Comparison of ENCODE assay signal across 19 mouse cellular contexts in the genomic region with DNA sequence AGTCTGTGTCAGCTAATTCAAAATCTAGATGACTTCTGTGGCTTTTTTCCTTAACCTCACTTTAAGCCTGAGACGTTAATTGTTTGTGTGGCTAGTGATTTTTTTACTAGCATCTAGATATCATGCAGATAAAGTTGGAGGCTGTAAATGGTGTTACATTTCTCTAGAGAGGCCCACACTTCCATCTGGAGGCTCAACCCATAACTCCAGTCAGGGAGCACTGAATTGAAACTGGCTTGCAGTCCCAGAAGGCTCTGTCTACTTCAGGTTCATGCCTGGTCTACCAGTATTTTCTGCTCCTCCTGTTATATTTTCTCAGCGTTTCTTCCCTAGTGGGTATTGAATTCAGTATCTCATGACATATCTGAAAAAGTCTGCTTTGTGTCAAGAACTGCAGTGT.
A peak's percentile ranks its signal among the peaks of the same experiment; 100 is the strongest.
DNase-seq lines count a peak whose midpoint lies in the region; ATAC-seq lines count a peak whose summit lies in the region.
"Had no signal": no experiment of that assay in that cellular context is flagged by ENCODE, and none has a peak within 500 bp of the region (broad histone marks: within the 10 kb centered on the region; RNA-seq: fewer than 3 reads in every experiment).

No protein-coding gene starts in this region.

- WGBS in hindbrain, embryonic 16.5 days = 71% methylated on average over 2 of the region's 2 CpGs
- WGBS in hindbrain, embryonic 11.5 days = 91% methylated on average over 2 of the region's 2 CpGs

- no peak overlapping the region for H3K4me2 ChIP-seq in hindbrain, embryonic 16.5 days (ENCODE audit: low read length)
- no peak overlapping the region for H3K4me2 ChIP-seq in hindbrain, embryonic 11.5 days (replicated peaks; ENCODE audit: low read depth, low read length)
- H3K4me2 ChIP-seq: embryonic facial prominence, embryonic 12.5 days; forebrain, embryonic 12.5 days; forebrain, embryonic 15.5 days had no signal

- no peak overlapping the region for H3K9ac ChIP-seq in hindbrain, embryonic 16.5 days (ENCODE audit: low read depth, low read length)
- H3K9ac ChIP-seq in hindbrain, embryonic 11.5 days (ENCODE audit: low read depth, low read length) = no peak overlapping the region
- H3K9ac ChIP-seq: embryonic facial prominence, embryonic 12.5 days; forebrain, embryonic 12.5 days; forebrain, embryonic 15.5 days; forebrain, postnatal 0 days had no signal

- no peaks in the 10 kb centered on the region for H3K4me1 ChIP-seq in hindbrain, embryonic 16.5 days (ENCODE audit: control insufficient read depth, insufficient read depth, low read depth, low read length)
- no peaks in the 10 kb centered on the region for H3K4me1 ChIP-seq in hindbrain, embryonic 11.5 days (replicated peaks; ENCODE audit: control insufficient read depth, insufficient read depth, low read length)
- H3K4me1 ChIP-seq: embryonic facial prominence, embryonic 10.5 days; embryonic facial prominence, embryonic 12.5 days; forebrain, embryonic 12.5 days; forebrain, embryonic 15.5 days had no signal

- peak; percentile 71 for ATAC-seq in frontal cortex, adult (ENCODE audit: low TSS enrichment)
- ATAC-seq in hindbrain, embryonic 16.5 days = 0 out of 2 replicates have a peak, but pooled peaks have one; percentile 11
- no peak for ATAC-seq in hindbrain, embryonic 11.5 days (ENCODE audit: low FRiP score)
- ATAC-seq: forebrain, embryonic 15.5 days; forebrain, postnatal 0 days had no signal

- no peaks in the 10 kb centered on the region for H3K27me3 ChIP-seq in hindbrain, embryonic 16.5 days (replicated peaks; ENCODE audit: control insufficient read depth, insufficient read depth, low read length)
- H3K27me3 ChIP-seq in hindbrain, embryonic 11.5 days (ENCODE audit: control insufficient read depth, insufficient read depth, low read length) = no peaks in the 10 kb centered on the region
- H3K27me3 ChIP-seq: forebrain, embryonic 12.5 days; forebrain, embryonic 15.5 days had no signal

- H3K9me3 ChIP-seq in hindbrain, embryonic 16.5 days (ENCODE audit: control insufficient read depth, low read length) = no peaks in the 10 kb centered on the region
- no peaks in the 10 kb centered on the region for H3K9me3 ChIP-seq in hindbrain, embryonic 11.5 days (ENCODE audit: control insufficient read depth, low read length)
- H3K9me3 ChIP-seq: embryonic facial prominence, embryonic 10.5 days; embryonic facial prominence, embryonic 12.5 days; forebrain, embryonic 12.5 days; forebrain, embryonic 15.5 days had no signal

- H3K27ac ChIP-seq in hindbrain, embryonic 16.5 days (ENCODE audit: low read depth, low read length) = no peak overlapping the region
- H3K27ac ChIP-seq in hindbrain, embryonic 11.5 days (ENCODE audit: low read depth, low read length) = no peak overlapping the region
- H3K27ac ChIP-seq: embryonic facial prominence, embryonic 10.5 days; embryonic facial prominence, embryonic 12.5 days; forebrain, embryonic 12.5 days; forebrain, embryonic 15.5 days had no signal

- no peak overlapping the region for H3K4me3 ChIP-seq in hindbrain, embryonic 16.5 days (ENCODE audit: low read length)
- no peak overlapping the region for H3K4me3 ChIP-seq in hindbrain, embryonic 11.5 days (ENCODE audit: low read depth, low read length)
- H3K4me3 ChIP-seq: embryonic facial prominence, embryonic 10.5 days; embryonic facial prominence, embryonic 12.5 days; forebrain, embryonic 12.5 days; forebrain, embryonic 15.5 days had no signal

- DNase-seq in frontal cortex, postnatal 14 days (ENCODE audit: low spot score in 2 of 2) = no peak
- DNase-seq in hindbrain, embryonic 11.5 days (ENCODE audit: low spot score) = no peak
- peak; percentile 61 for DNase-seq in brain, adult 2 months (ENCODE audit: low read depth, low spot score)
- DNase-seq in layer of hippocampus, postnatal 14 days (ENCODE audit: low spot score in 2 of 2) = no peak
- DNase-seq: adrenal gland, adult 2 months; adrenal gland, postnatal 10 days; adrenal gland, postnatal 25 days; cerebellum, adult 11-12 months; cerebellum, adult 2 months; cerebellum, adult 9-10 months; cerebellum, postnatal 10 days; cerebellum, postnatal 25 days; forebrain, postnatal 0 days had no signal

- no peaks in the 10 kb centered on the region for H3K36me3 ChIP-seq in hindbrain, embryonic 16.5 days (ENCODE audit: control insufficient read depth, insufficient read depth, low read length)
- H3K36me3 ChIP-seq in hindbrain, embryonic 11.5 days (ENCODE audit: control insufficient read depth, insufficient read depth, low read length) = no peaks in the 10 kb centered on the region
- H3K36me3 ChIP-seq: embryonic facial prominence, embryonic 10.5 days; embryonic facial prominence, embryonic 12.5 days; forebrain, embryonic 12.5 days; forebrain, embryonic 15.5 days had no signal
